Mouse (Mus musculus) intestine, embryonic 14.5 days (tissue): Measurements from ENCODE around the gene Bik. TPM values are rescaled to one million over a fixed set of nuclear protein-coding genes. Genes with fewer than 3 reads are reported as not detected.

Experiments
- ATAC-seq: fragments of 200-750 bp; cut with Nextera tagmentation; replicated peaks from 2 replicates; pipeline ENCODE4 v1.8.0; 2017; ENCODE audit warnings: low read depth, moderate number of reproducible peaks, moderate TSS enrichment, moderate library complexity; ENCODE audit not compliant: low FRiP score, low TSS enrichment
- DNase-seq: peaks from one replicate; pipeline ENCODE4 v3.0.0-alpha.2; 2018; ENCODE audit warnings: low spot score
- H3K27ac ChIP-seq: fragments of 300-500 bp; sonication (generic); 2 replicates; pipeline ENCODE4 v1.5.1; 2014; ENCODE audit warnings: low read depth, mild to moderate bottlenecking, control low read depth
- H3K27me3 ChIP-seq: fragments of 300-500 bp; sonication (generic); replicated peaks from 2 replicates; pipeline ENCODE4 v1.6.1; 2014; ENCODE audit warnings: low read length, control low read depth; ENCODE audit not compliant: control insufficient read depth, insufficient read depth
- H3K36me3 ChIP-seq: fragments of 300-500 bp; sonication (generic); 2 replicates; pipeline ENCODE4 v1.6.1; 2014; ENCODE audit warnings: low read length, control low read depth; ENCODE audit not compliant: control insufficient read depth, insufficient read depth
- H3K4me1 ChIP-seq: fragments of 300-500 bp; sonication (generic); replicated peaks from 2 replicates; pipeline ENCODE4 v1.6.1; 2014; ENCODE audit warnings: low read length, control low read depth, mixed read lengths; ENCODE audit not compliant: control insufficient read depth, insufficient read depth
- H3K4me2 ChIP-seq: fragments of 300-500 bp; sonication (generic); 2 replicates; pipeline ENCODE4 v1.6.1; 2014; ENCODE audit warnings: low read length
- H3K4me3 ChIP-seq: fragments of 300-500 bp; sonication (generic); 2 replicates; pipeline ENCODE4 v1.5.1; 2014; ENCODE audit warnings: low read depth, low read length, control low read depth, mixed read lengths
- H3K9ac ChIP-seq: fragments of 300-500 bp; sonication (generic); 2 replicates; pipeline ENCODE4 v1.6.1; 2014; ENCODE audit warnings: mild to moderate bottlenecking, low read length
- H3K9me3 ChIP-seq: fragments of 300-500 bp; sonication (generic); 2 replicates; pipeline ENCODE4 v1.6.1; 2016; ENCODE audit warnings: low read length, control low read depth; ENCODE audit not compliant: control insufficient read depth
- WGBS: fragments of 180-500 bp; shearing (Covaris S2); extraction: QIAGEN DNeasy Blood & Tissue Kit; methylation state at CpG from one replicate; pipeline ENCODE4 v1.1.7; 2014; 5-methylcytosine and 5-hydroxymethylcytosine counted together
- polyA plus RNA-seq: library from polyadenylated mRNA; unstranded; fragments of >200 nt; fragmentation: Nextera tagmentation; extraction: Ambion mirVana; gene quantifications from 2 replicates; pipeline ENCODE4 v1.2.1, GENCODE M21; 2014

Gene Bik
- polyA plus RNA-seq, 1 experiment from 2014 or later, result 5.1 TPM

DNA sequence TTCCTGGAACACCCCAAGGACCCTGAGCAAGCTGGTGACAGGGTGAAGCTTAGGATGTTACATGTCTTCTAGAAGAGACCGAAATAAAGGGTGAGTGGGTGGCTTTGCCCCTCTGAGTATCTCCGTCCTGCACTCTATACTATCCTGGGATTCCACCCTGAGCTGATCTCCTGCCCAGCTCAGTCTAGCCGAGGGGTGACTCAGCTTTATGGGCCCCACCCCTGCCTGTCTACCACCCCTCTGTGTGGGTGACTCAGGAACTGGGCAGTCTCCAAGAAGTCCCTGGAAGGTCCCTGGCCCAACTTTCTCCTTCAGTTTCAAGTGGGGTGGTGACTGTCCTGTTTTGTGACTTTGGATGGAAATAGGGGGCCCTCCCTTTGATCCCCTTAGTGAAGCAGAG, 38.8 kb downstream of the Bik start:
- no peak overlapping the region for H3K4me2 ChIP-seq
- DNase-seq (no peak), ATAC-seq (no peak)
- WGBS, result 83% methylated on average over 3 of the region's 3 CpGs
- H3K4me1 ChIP-seq, result peaks cover 8% of the 10 kb centered on the region
- no peaks in the 10 kb centered on the region for H3K27me3 ChIP-seq
- no peak overlapping the region for H3K9ac ChIP-seq
- no peak overlapping the region for H3K4me3 ChIP-seq
- no peaks in the 10 kb centered on the region for H3K9me3 ChIP-seq
- H3K27ac ChIP-seq, result no peak overlapping the region
- no peaks in the 10 kb centered on the region for H3K36me3 ChIP-seq

DNA sequence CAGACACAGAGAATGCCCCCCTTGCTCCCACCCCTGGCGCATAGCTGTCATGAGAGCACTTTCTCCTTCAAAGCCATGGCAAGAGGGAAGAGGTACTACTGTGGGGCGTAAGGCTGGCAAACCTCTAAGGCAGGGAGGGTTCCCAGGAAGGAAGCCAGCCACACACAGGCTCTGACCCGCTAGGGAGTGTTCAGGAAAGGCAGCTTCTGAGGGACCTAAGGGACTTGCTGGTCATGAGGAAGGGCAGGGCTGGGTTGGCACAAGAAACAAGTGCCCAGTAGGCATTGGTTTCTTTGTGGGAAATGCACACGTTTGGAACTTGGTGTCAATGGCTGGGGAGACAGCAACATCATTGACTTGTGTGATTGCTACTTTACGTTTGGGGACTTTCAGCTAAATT, 39.3 kb downstream of the Bik start:
- Histone ChIP-seq H3K27me3 (no peaks in the 10 kb centered on the region), H3K36me3 (no peaks in the 10 kb centered on the region), H3K27ac (no peak overlapping the region), H3K9me3 (no peaks in the 10 kb centered on the region), H3K4me1 (peaks cover 8% of the 10 kb centered on the region), H3K9ac (no peak overlapping the region), H3K4me2 (no peak overlapping the region), H3K4me3 (no peak overlapping the region)
- 75% methylated on average over 5 of the region's 5 CpGs for WGBS
- no peak for DNase-seq
- no peak for ATAC-seq

DNA sequence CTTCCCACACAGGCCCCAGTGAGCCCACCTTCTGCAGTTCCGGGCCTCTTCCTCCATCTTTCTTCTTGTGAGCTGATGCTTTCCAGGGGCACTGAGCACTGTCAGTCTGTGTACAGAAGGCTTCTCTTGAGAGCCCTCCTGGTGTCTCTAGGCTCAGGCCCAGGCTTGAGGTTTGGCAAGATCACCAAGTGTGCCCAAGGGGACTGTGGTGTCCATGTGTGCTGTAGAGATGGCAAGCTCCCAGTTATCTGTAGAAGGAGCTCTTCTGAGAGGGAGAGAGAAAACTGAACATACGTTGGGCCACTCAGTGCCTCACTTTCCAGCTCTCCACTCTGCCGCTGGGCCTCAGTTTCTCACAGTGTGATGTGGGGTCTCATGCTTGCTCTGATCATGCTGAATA, 41.1 kb downstream of the Bik start:
- Histone ChIP-seq H3K4me3 (no peak overlapping the region), H3K9ac (no peak overlapping the region), H3K9me3 (no peaks in the 10 kb centered on the region), H3K27me3 (no peaks in the 10 kb centered on the region), H3K4me1 (peaks cover 8% of the 10 kb centered on the region), H3K36me3 (no peaks in the 10 kb centered on the region), H3K27ac (no peak overlapping the region), H3K4me2 (no peak overlapping the region)
- DNase-seq (no peak), ATAC-seq (no peak)
- WGBS, result 93% methylated on average over 3 of the region's 3 CpGs

GRCm38 (mm10) chr15:83568544-83568943, 41.9 kb downstream of the Bik start:
- no peak overlapping the region for H3K9ac ChIP-seq
- H3K4me3 ChIP-seq, result no peak overlapping the region
- no peak overlapping the region for H3K4me2 ChIP-seq
- no peak for ATAC-seq
- H3K9me3 ChIP-seq, result no peaks in the 10 kb centered on the region
- WGBS, result 94% methylated on average over 5 of the region's 5 CpGs
- no peaks in the 10 kb centered on the region for H3K36me3 ChIP-seq
- H3K4me1 ChIP-seq, result no peaks in the 10 kb centered on the region; the same call in 1 of the 2 replicates
- H3K27me3 ChIP-seq, result no peaks in the 10 kb centered on the region
- H3K27ac ChIP-seq, result no peak overlapping the region
- DNase-seq, result no peak

- WGBS, result 55% methylated on average over 11 of the region's 11 CpGs
- Histone ChIP-seq H3K27me3 (no peaks in the 10 kb centered on the region), H3K4me3 (no peak overlapping the region), H3K9ac (no peak overlapping the region), H3K4me1 (no peaks in the 10 kb centered on the region), H3K4me2 (no peak overlapping the region), H3K9me3 (no peaks in the 10 kb centered on the region), H3K36me3 (no peaks in the 10 kb centered on the region), H3K27ac (no peak overlapping the region)
- DNase-seq (no peak), ATAC-seq (no peak)
Observed at GRCm38 (mm10) chr15:83569682-83570081, 43.0 kb downstream of the Bik start.

- Histone ChIP-seq H3K36me3 (peaks cover 8% of the 10 kb centered on the region), H3K4me3 (no peak overlapping the region), H3K9me3 (no peaks in the 10 kb centered on the region), H3K4me2 (no peak overlapping the region), H3K9ac (no peak overlapping the region), H3K4me1 (no peaks in the 10 kb centered on the region), H3K27me3 (no peaks in the 10 kb centered on the region), H3K27ac (no peak overlapping the region)
- no peak for DNase-seq
- ATAC-seq, result no peak
- WGBS, result 77% methylated on average over 2 of the region's 2 CpGs
Observed at GRCm38 (mm10) chr15:83570641-83571040, 44.0 kb downstream of the Bik start.

DNA sequence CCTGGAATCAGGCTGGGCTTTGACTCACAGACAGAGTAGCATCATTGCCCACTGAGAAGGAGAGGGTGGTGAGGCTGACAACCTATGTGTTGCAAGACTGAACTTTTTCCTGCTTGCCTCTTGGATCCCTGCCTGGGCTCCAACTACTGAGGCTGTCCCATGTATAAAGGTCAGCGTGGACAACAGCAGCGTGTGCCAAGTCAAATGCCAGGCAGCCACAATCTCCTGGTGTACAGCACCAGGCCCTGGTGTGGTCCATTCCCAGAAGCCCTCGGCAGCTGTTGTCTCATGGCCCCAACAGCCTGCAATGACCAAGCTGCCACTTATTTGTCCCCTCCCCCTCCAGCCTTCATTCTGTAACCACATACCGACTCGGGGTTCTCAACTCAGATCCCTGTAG, 45.0 kb downstream of the Bik start:
- 82% methylated on average over 5 of the region's 5 CpGs for WGBS
- ATAC-seq (no peak), DNase-seq (no peak)
- H3K9me3 ChIP-seq, result no peaks in the 10 kb centered on the region
- H3K4me3 ChIP-seq, result no peak overlapping the region
- no peak overlapping the region for H3K27ac ChIP-seq
- H3K4me2 ChIP-seq, result no peak overlapping the region
- no peaks in the 10 kb centered on the region for H3K4me1 ChIP-seq
- peaks cover 18% of the 10 kb centered on the region for H3K36me3 ChIP-seq
- H3K27me3 ChIP-seq, result no peaks in the 10 kb centered on the region
- H3K9ac ChIP-seq, result no peak overlapping the region

- H3K4me1 ChIP-seq, result no peaks in the 10 kb centered on the region
- no peak overlapping the region for H3K27ac ChIP-seq
- ATAC-seq, result no peak
- H3K9me3 ChIP-seq, result no peaks in the 10 kb centered on the region
- H3K27me3 ChIP-seq, result no peaks in the 10 kb centered on the region
- H3K36me3 ChIP-seq, result peaks cover 23% of the 10 kb centered on the region
- DNase-seq, result no peak
- H3K4me2 ChIP-seq, result no peak overlapping the region
- H3K4me3 ChIP-seq, result no peak overlapping the region
- H3K9ac ChIP-seq, result no peak overlapping the region
- 80% methylated on average over 4 of the region's 4 CpGs for WGBS
Observed at GRCm38 (mm10) chr15:83572132-83572531, 45.5 kb downstream of the Bik start.

- H3K4me1 ChIP-seq, result no peaks in the 10 kb centered on the region
Observed at GRCm38 (mm10) chr15:83573606-83574005, 46.9 kb downstream of the Bik start.

More at GRCm38 (mm10) chr15:83573606-83574005, 46.9 kb downstream of the Bik start:
- WGBS, result 99% methylated on average over 12 of the region's 12 CpGs
- DNase-seq (no peak), ATAC-seq (no peak)
- H3K4me2 ChIP-seq, result no peak overlapping the region
- no peaks in the 10 kb centered on the region for H3K9me3 ChIP-seq
- no peak overlapping the region for H3K27ac ChIP-seq
- H3K36me3 ChIP-seq, result peaks cover 36% of the 10 kb centered on the region
- no peak overlapping the region for H3K9ac ChIP-seq
- no peak overlapping the region for H3K4me3 ChIP-seq
- no peaks in the 10 kb centered on the region for H3K27me3 ChIP-seq
